Mouse (Mus musculus) embryonic facial prominence, embryonic 15.5 days (tissue): ENCODE results near the gene Trpm3. TPM values are rescaled to one million over a fixed set of nuclear protein-coding genes. Genes with fewer than 3 reads are reported as not detected.

ENCODE experiments used
- ATAC-seq: fragments of 200-750 bp; cut with Nextera tagmentation; 2 replicates; pipeline ENCODE4 v1.8.0; 2017; ENCODE audit warnings: low read depth, moderate TSS enrichment; ENCODE audit not compliant: insufficient number of reproducible peaks, low FRiP score, low TSS enrichment
- H3K27ac ChIP-seq: fragments of 300-500 bp; sonication (generic); replicated peaks from 2 replicates; pipeline ENCODE4 v1.5.1; 2015; ENCODE audit warnings: mild to moderate bottlenecking, inconsistent platforms
- H3K27me3 ChIP-seq: fragments of 300-500 bp; sonication (generic); 2 replicates; pipeline ENCODE4 v1.6.1; 2015; ENCODE audit warnings: inconsistent platforms
- H3K36me3 ChIP-seq: fragments of 300-500 bp; sonication (generic); 2 replicates; pipeline ENCODE4 v1.6.1; 2015; ENCODE audit warnings: mild to moderate bottlenecking, inconsistent platforms
- H3K4me1 ChIP-seq: fragments of 300-500 bp; sonication (generic); 2 replicates; pipeline ENCODE4 v1.6.1; 2015; ENCODE audit warnings: inconsistent platforms
- H3K4me2 ChIP-seq: fragments of 300-500 bp; sonication (generic); replicated peaks from 2 replicates; pipeline ENCODE4 v1.6.1; 2015; ENCODE audit warnings: mild to moderate bottlenecking, inconsistent platforms
- H3K4me3 ChIP-seq: fragments of 300-500 bp; sonication (generic); replicated peaks from 2 replicates; pipeline ENCODE4 v1.5.1; 2015; ENCODE audit warnings: mild to moderate bottlenecking, inconsistent platforms
- H3K9ac ChIP-seq: fragments of 300-500 bp; sonication (generic); 2 replicates; pipeline ENCODE4 v1.6.1; 2015; ENCODE audit warnings: inconsistent platforms
- H3K9me3 ChIP-seq: fragments of 300-500 bp; sonication (generic); replicated peaks from 2 replicates; pipeline ENCODE4 v1.6.1; 2016; ENCODE audit warnings: inconsistent platforms
- WGBS: fragments of 180-500 bp; shearing (Covaris S2); methylation state at CpG from one replicate; pipeline ENCODE4 v1.1.7; 2015; 5-methylcytosine and 5-hydroxymethylcytosine counted together
- polyA plus RNA-seq: library from polyadenylated mRNA; unstranded; fragments of >200 nt; fragmentation: Nextera tagmentation; extraction: Ambion mirVana; gene quantifications from 2 replicates; pipeline ENCODE4 v1.2.1, GENCODE M21; 2015

Gene Trpm3
- polyA plus RNA-seq, 1 experiment from 2014 or later = 2.6 TPM

DNA sequence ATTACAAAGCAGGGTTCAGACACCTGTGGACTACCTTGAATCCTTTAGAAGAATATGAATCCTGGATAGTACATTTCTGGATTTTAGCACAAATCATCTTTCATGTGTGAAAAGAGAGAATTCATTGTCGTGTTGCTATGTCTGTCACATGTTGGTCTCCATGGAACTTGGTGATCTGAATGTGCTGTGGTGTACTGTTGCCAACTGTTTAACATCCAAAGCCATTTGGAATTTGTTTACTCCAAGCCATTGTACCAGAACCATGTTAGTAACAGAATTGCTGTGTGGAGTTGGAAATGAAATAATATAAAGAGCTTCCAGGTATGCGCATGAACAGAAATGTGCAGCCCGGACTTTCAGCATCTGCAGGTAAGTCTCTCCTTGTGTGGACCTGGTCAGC is 41.3 kb downstream of the Trpm3 start:
- no peaks in the 10 kb centered on the region for H3K9me3 ChIP-seq
- 83% methylated on average over 3 of the region's 3 CpGs for WGBS
- H3K27me3 ChIP-seq = no peaks in the 10 kb centered on the region
- H3K4me2 ChIP-seq = no peak overlapping the region
- H3K36me3 ChIP-seq = no peaks in the 10 kb centered on the region
- no peak overlapping the region for H3K4me3 ChIP-seq
- no peak for ATAC-seq
- no peaks in the 10 kb centered on the region for H3K4me1 ChIP-seq
- H3K27ac ChIP-seq = no peak overlapping the region
- H3K9ac ChIP-seq = no peak overlapping the region

GRCm38 (mm10) chr19:22189716-22190115 is 50.9 kb downstream of the Trpm3 start:
- H3K27me3 ChIP-seq = no peaks in the 10 kb centered on the region
- no peaks in the 10 kb centered on the region for H3K36me3 ChIP-seq
- H3K27ac ChIP-seq = no peak overlapping the region
- H3K4me3 ChIP-seq = no peak overlapping the region
- H3K9me3 ChIP-seq = no peaks in the 10 kb centered on the region
- H3K4me1 ChIP-seq = no peaks in the 10 kb centered on the region
- no peak overlapping the region for H3K4me2 ChIP-seq
- WGBS = 76% methylated on average over 1 of the region's 1 CpGs
- no peak for ATAC-seq
- H3K9ac ChIP-seq = no peak overlapping the region

- no peak for ATAC-seq
- Histone ChIP-seq H3K4me1 (no peaks in the 10 kb centered on the region), H3K4me2 (no peak overlapping the region), H3K36me3 (no peaks in the 10 kb centered on the region), H3K27ac (no peak overlapping the region), H3K27me3 (no peaks in the 10 kb centered on the region), H3K4me3 (no peak overlapping the region), H3K9ac (no peak overlapping the region), H3K9me3 (no peaks in the 10 kb centered on the region)
- WGBS = 66% methylated on average over 2 of the region's 2 CpGs
These were observed 83.7 kb downstream of the Trpm3 start for GRCm38 (mm10) chr19:22222520-22222919.

DNA sequence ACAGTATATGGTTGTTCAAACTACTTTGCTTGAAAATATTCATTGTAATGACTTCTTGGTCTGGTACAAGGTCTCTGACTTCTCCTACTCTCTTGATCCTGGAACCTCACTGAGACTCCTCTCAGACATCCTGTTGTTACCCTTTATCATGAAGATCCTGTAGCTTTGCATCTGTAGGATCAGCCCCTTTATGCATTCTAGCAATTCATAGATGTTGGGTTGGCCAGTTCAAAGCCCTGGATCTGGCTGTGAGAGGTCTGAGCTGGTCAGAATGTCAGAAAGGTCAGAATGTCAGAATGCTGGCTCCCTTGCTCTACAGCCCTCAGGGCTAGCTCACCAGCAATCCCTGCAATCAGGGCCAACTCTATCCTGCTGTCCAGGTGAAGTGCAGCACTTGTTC is 95.3 kb downstream of the Trpm3 start:
- H3K4me2 ChIP-seq = no peak overlapping the region
- H3K9ac ChIP-seq = no peak overlapping the region
- no peaks in the 10 kb centered on the region for H3K9me3 ChIP-seq
- H3K27ac ChIP-seq = no peak overlapping the region
- no peaks in the 10 kb centered on the region for H3K36me3 ChIP-seq
- no peaks in the 10 kb centered on the region for H3K4me1 ChIP-seq
- ATAC-seq = no peak
- H3K27me3 ChIP-seq = no peaks in the 10 kb centered on the region
- no peak overlapping the region for H3K4me3 ChIP-seq

DNA sequence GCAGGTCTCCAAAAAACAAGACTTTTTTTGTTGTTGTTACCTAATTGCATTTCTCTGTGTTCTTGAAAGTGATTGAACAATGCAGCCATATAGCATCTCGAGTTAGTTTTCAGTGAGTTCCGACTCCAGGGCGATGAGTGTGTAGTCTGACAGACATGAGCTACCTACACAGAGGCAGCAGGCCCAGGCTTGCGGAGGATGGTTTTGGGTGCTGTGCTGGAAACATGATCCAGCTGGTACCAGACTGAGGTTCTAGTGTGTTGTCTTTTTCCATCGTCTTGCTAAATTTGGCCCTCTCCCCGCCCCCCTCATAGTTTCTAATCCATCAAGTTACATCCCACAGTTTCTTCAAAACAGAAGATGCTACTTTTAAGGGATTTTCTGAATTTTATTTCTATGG is 110.2 kb downstream of the Trpm3 start:
- Histone ChIP-seq H3K4me1 (no peaks in the 10 kb centered on the region), H3K9ac (no peak overlapping the region), H3K27ac (no peak overlapping the region), H3K27me3 (no peaks in the 10 kb centered on the region), H3K4me2 (no peak overlapping the region), H3K36me3 (no peaks in the 10 kb centered on the region), H3K9me3 (no peaks in the 10 kb centered on the region), H3K4me3 (no peak overlapping the region)
- ATAC-seq = no peak
- 68% methylated on average over 6 of the region's 6 CpGs for WGBS

DNA sequence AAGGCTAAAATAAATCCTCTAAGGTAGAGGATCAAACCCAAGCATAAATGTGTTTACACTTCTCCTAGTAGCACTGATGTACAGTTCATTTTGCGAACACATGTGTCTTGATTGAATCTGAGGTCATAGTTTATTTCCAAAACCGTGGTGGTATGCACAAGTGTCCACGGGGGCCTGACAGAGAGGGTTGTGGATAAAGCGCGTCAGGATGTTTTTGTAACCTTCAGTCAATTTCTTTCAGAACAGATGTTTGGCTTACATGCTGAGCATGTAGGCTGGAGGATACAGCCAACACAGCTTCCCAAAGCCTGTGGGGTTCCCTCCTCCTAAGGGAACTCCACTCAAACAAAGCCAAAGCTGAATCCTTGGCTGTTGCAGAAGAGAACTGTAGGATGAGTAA is 134.1 kb downstream of the Trpm3 start:
- Histone ChIP-seq H3K27ac (no peak overlapping the region), H3K4me3 (no peak overlapping the region), H3K9me3 (no peaks in the 10 kb centered on the region), H3K4me2 (no peak overlapping the region), H3K9ac (no peak overlapping the region), H3K36me3 (no peaks in the 10 kb centered on the region), H3K27me3 (no peaks in the 10 kb centered on the region), H3K4me1 (no peaks in the 10 kb centered on the region)
- peak; percentile 70; the same call in 1 of the 2 replicates for ATAC-seq
- 36% methylated on average over 5 of the region's 5 CpGs for WGBS

GRCm38 (mm10) chr19:22284651-22285050 is 145.8 kb downstream of the Trpm3 start:
- WGBS = 75% methylated on average over 3 of the region's 3 CpGs

GRCm38 (mm10) chr19:22292671-22293070 is 153.8 kb downstream of the Trpm3 start:
- Histone ChIP-seq H3K9ac (no peak overlapping the region), H3K4me3 (no peak overlapping the region), H3K36me3 (no peaks in the 10 kb centered on the region), H3K9me3 (no peaks in the 10 kb centered on the region), H3K27me3 (no peaks in the 10 kb centered on the region), H3K27ac (no peak overlapping the region), H3K4me1 (no peaks in the 10 kb centered on the region), H3K4me2 (no peak overlapping the region)
- WGBS = 84% methylated on average over 6 of the region's 6 CpGs
- no peak for ATAC-seq

More at GRCm38 (mm10) chr19:22284651-22285050, 145.8 kb downstream of the Trpm3 start:
- no peaks in the 10 kb centered on the region for H3K27me3 ChIP-seq
- ATAC-seq = no peak
- no peaks in the 10 kb centered on the region for H3K9me3 ChIP-seq
- H3K27ac ChIP-seq = no peak overlapping the region
- no peaks in the 10 kb centered on the region for H3K36me3 ChIP-seq
- H3K4me3 ChIP-seq = no peak overlapping the region
- H3K4me1 ChIP-seq = no peaks in the 10 kb centered on the region
- no peak overlapping the region for H3K4me2 ChIP-seq
- no peak overlapping the region for H3K9ac ChIP-seq

DNA sequence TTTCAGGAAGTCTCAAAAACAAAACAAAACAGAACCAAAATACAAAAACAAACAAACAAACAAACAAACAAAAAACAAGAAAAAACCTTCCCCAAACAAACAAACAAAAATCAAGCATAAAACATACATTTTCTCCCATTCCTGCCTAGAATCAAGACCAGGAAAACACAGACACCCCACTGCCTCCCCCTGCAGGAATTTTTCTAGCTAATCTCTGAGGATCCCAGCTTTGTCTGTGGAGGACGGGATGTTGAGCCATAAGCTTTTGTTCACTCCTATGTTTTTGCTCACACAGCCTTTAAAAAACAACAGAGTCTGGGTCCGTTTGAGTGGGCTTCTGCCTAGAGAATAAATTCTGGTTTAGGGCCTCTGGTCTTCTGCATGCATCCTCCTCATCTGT is 162.1 kb downstream of the Trpm3 start:
- H3K27me3 ChIP-seq = no peaks in the 10 kb centered on the region
- H3K4me3 ChIP-seq = no peak overlapping the region
- H3K36me3 ChIP-seq = no peaks in the 10 kb centered on the region
- no peak overlapping the region for H3K9ac ChIP-seq
- no peak overlapping the region for H3K27ac ChIP-seq
- 35% methylated on average over 2 of the region's 2 CpGs for WGBS
- ATAC-seq = no peak
- 0 out of 2 replicates have a peak, but pooled peaks cover 3% of the 10 kb centered on the region for H3K4me1 ChIP-seq
- no peak overlapping the region for H3K4me2 ChIP-seq
- no peaks in the 10 kb centered on the region for H3K9me3 ChIP-seq

- Histone ChIP-seq H3K27me3 (no peaks in the 10 kb centered on the region), H3K4me3 (no peak overlapping the region), H3K27ac (no peak overlapping the region), H3K9ac (no peak overlapping the region), H3K4me1 (0 out of 2 replicates have a peak, but pooled peaks cover 3% of the 10 kb centered on the region), H3K9me3 (no peaks in the 10 kb centered on the region), H3K36me3 (no peaks in the 10 kb centered on the region), H3K4me2 (peak overlapping the region; percentile 45; the same call in 1 of the 2 replicates)
- 33% methylated on average over 17 of the region's 17 CpGs for WGBS
- no peak for ATAC-seq
These were observed 164.4 kb downstream of the Trpm3 start for GRCm38 (mm10) chr19:22303021-22303951.

- 0 out of 2 replicates have a peak, but pooled peaks cover 3% of the 10 kb centered on the region for H3K4me1 ChIP-seq
- peak overlapping the region; percentile 45 for H3K4me2 ChIP-seq
- H3K9me3 ChIP-seq = no peaks in the 10 kb centered on the region
- ATAC-seq = peak; percentile 29; the same call in 1 of the 2 replicates
- 0 out of 2 replicates have a peak overlapping the region, but pooled peaks have one; percentile 10 for H3K9ac ChIP-seq
- no peaks in the 10 kb centered on the region for H3K27me3 ChIP-seq
- H3K27ac ChIP-seq = no peak overlapping the region
- 4% methylated on average over 15 of the region's 18 CpGs for WGBS
- H3K36me3 ChIP-seq = no peaks in the 10 kb centered on the region
- peak overlapping the region; percentile 27 for H3K4me3 ChIP-seq
These were observed 165.3 kb downstream of the Trpm3 start for GRCm38 (mm10) chr19:22303952-22304655.
